Mouse (Mus musculus): ENCODE results near the gene Scgb2b15.
"Not testable (repeated sequence)": the region's sequence is repeated elsewhere in the genome, so short reads cannot be mapped to it uniquely, and the experiment has no call there.

Scgb2b15 gene

DNA sequence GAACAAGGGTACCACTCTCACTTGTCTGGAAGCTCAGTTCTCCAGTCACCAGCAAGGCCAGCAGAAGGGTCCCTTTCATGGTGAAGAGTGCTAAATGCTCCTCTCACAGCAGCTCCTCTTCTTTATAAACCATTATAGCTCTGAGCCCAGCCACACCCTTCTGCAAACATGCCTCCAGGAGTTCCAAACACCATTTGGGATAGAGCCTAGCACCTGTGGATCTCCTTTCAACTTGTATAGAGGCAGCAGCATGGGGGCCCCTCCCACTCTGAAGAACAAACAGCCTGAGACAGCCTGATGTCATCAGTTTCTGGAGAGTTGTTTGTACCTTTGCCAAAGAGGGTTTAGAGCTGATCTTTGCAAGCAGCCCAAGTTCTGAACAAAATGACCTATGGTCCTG lies at the start of gene Scgb2b15:
Scgb2b15 (minus strand) TSS at position 101 of the 400 bp plus-strand sequence.
- not testable (repeated sequence) for DNase-seq (ENCODE audit: low read depth, low spot score)

GRCm38 (mm10) chr7:32836254-32836653 lies 6.8 kb upstream of the Scgb2b15 start, which contains the start of gene Scgb1b15:
TSS of gene Scgb1b15 (plus strand) at chr7:32836554.
- not testable (repeated sequence) for DNase-seq (ENCODE audit: low read depth, low spot score)

Measured in 3T3-L1 (cell line).